Mouse (Mus musculus): Measurements from ENCODE around the gene Kcnq1. TPM values are rescaled to one million over a fixed set of nuclear protein-coding genes. Genes with fewer than 3 reads are reported as not detected.
A peak's percentile ranks its signal among the peaks of the same experiment; 100 is the strongest.

The Kcnq1 gene
- polyA plus RNA-seq, 1 experiment = 0.79 TPM

GRCm38 (mm10) chr7:143295356-143296000, 189.3 kb downstream of the Kcnq1 start:
- Histone ChIP-seq H3K4me3 (ENCODE audit: insufficient read depth, low read length) (peak overlapping the region; percentile 95), H3K4me1 (ENCODE audit: control insufficient read depth, insufficient read depth, low read length) (peaks cover 3% of the 10 kb centered on the region; the same call in 1 of the 2 replicates), H3K27ac (ENCODE audit: insufficient read depth, low read length) (0 out of 2 replicates have a peak overlapping the region, but pooled peaks have one; percentile 11)
- 0 out of 2 replicates have a peak, but pooled peaks have one; percentile 21 for TF ChIP-seq POLR2A (IDR thresholded peaks at IDR 0.05; ENCODE audit: extremely low read depth, insufficient read depth, low read length)
- no peak for TF ChIP-seq CTCF (IDR thresholded peaks at IDR 0.05; ENCODE audit: extremely low read depth, insufficient read depth, low read length)

GRCm38 (mm10) chr7:143296001-143296379, 189.8 kb downstream of the Kcnq1 start:
- peak overlapping the region; percentile 95 for H3K4me3 ChIP-seq (ENCODE audit: insufficient read depth, low read length)
- TF ChIP-seq CTCF (IDR thresholded peaks at IDR 0.05; ENCODE audit: extremely low read depth, insufficient read depth, low read length) = no peak
- no peak for TF ChIP-seq POLR2A (IDR thresholded peaks at IDR 0.05; ENCODE audit: extremely low read depth, insufficient read depth, low read length)
- peaks cover 6% of the 10 kb centered on the region for H3K4me1 ChIP-seq (ENCODE audit: control insufficient read depth, insufficient read depth, low read length)
- H3K27ac ChIP-seq (ENCODE audit: insufficient read depth, low read length) = 0 out of 2 replicates have a peak overlapping the region, but pooled peaks have one; percentile 8

- Histone ChIP-seq H3K27ac (ENCODE audit: insufficient read depth, low read length) (peak overlapping the region; percentile 18; the same call in 1 of the 2 replicates), H3K4me3 (ENCODE audit: insufficient read depth, low read length) (peak overlapping the region; percentile 95), H3K4me1 (ENCODE audit: control insufficient read depth, insufficient read depth, low read length) (peaks cover 6% of the 10 kb centered on the region)
- no peak for TF ChIP-seq CTCF (IDR thresholded peaks at IDR 0.05; ENCODE audit: extremely low read depth, insufficient read depth, low read length)
- peak; percentile 98 for TF ChIP-seq POLR2A (IDR thresholded peaks at IDR 0.05; ENCODE audit: extremely low read depth, insufficient read depth, low read length)
Observed at GRCm38 (mm10) chr7:143296384-143296801, 190.2 kb downstream of the Kcnq1 start.

GRCm38 (mm10) chr7:143300037-143300436, 193.9 kb downstream of the Kcnq1 start:
- no peak overlapping the region for H3K4me3 ChIP-seq (ENCODE audit: insufficient read depth, low read length)
- H3K27ac ChIP-seq (ENCODE audit: insufficient read depth, low read length) = no peak overlapping the region
- TF ChIP-seq CTCF (IDR thresholded peaks at IDR 0.05; ENCODE audit: extremely low read depth, insufficient read depth, low read length) (no peak), POLR2A (IDR thresholded peaks at IDR 0.05; ENCODE audit: extremely low read depth, insufficient read depth, low read length) (no peak)
- peaks cover 6% of the 10 kb centered on the region for H3K4me1 ChIP-seq (ENCODE audit: control insufficient read depth, insufficient read depth, low read length)

GRCm38 (mm10) chr7:143300681-143301080, 194.5 kb downstream of the Kcnq1 start:
- Histone ChIP-seq H3K4me1 (ENCODE audit: control insufficient read depth, insufficient read depth, low read length) (peaks cover 6% of the 10 kb centered on the region), H3K4me3 (ENCODE audit: insufficient read depth, low read length) (no peak overlapping the region), H3K27ac (ENCODE audit: insufficient read depth, low read length) (no peak overlapping the region)
- TF ChIP-seq CTCF (IDR thresholded peaks at IDR 0.05; ENCODE audit: extremely low read depth, insufficient read depth, low read length) (no peak), POLR2A (IDR thresholded peaks at IDR 0.05; ENCODE audit: extremely low read depth, insufficient read depth, low read length) (no peak)

GRCm38 (mm10) chr7:143302156-143302555, 196.0 kb downstream of the Kcnq1 start:
- no peak overlapping the region for H3K4me3 ChIP-seq (ENCODE audit: insufficient read depth, low read length)
- TF ChIP-seq CTCF (IDR thresholded peaks at IDR 0.05; ENCODE audit: extremely low read depth, insufficient read depth, low read length) (no peak), POLR2A (IDR thresholded peaks at IDR 0.05; ENCODE audit: extremely low read depth, insufficient read depth, low read length) (no peak)
- H3K27ac ChIP-seq (ENCODE audit: insufficient read depth, low read length) = no peak overlapping the region
- peaks cover 6% of the 10 kb centered on the region for H3K4me1 ChIP-seq (ENCODE audit: control insufficient read depth, insufficient read depth, low read length)

- peaks cover 6% of the 10 kb centered on the region for H3K4me1 ChIP-seq (ENCODE audit: control insufficient read depth, insufficient read depth, low read length)
- TF ChIP-seq CTCF (IDR thresholded peaks at IDR 0.05; ENCODE audit: extremely low read depth, insufficient read depth, low read length) (no peak), POLR2A (IDR thresholded peaks at IDR 0.05; ENCODE audit: extremely low read depth, insufficient read depth, low read length) (no peak)
- no peak overlapping the region for H3K27ac ChIP-seq (ENCODE audit: insufficient read depth, low read length)
- no peak overlapping the region for H3K4me3 ChIP-seq (ENCODE audit: insufficient read depth, low read length)
Observed at GRCm38 (mm10) chr7:143302593-143303238, 196.6 kb downstream of the Kcnq1 start.

GRCm38 (mm10) chr7:143303557-143303956, 197.4 kb downstream of the Kcnq1 start:
- H3K4me1 ChIP-seq (ENCODE audit: control insufficient read depth, insufficient read depth, low read length) = peaks cover 6% of the 10 kb centered on the region
- no peak overlapping the region for H3K4me3 ChIP-seq (ENCODE audit: insufficient read depth, low read length)
- no peak overlapping the region for H3K27ac ChIP-seq (ENCODE audit: insufficient read depth, low read length)
- no peak for TF ChIP-seq POLR2A (IDR thresholded peaks at IDR 0.05; ENCODE audit: extremely low read depth, insufficient read depth, low read length)
- TF ChIP-seq CTCF (IDR thresholded peaks at IDR 0.05; ENCODE audit: extremely low read depth, insufficient read depth, low read length) = no peak

GRCm38 (mm10) chr7:143305808-143306207, 199.6 kb downstream of the Kcnq1 start:
- no peak overlapping the region for H3K4me3 ChIP-seq (ENCODE audit: insufficient read depth, low read length)
- H3K27ac ChIP-seq (ENCODE audit: insufficient read depth, low read length) = no peak overlapping the region
- TF ChIP-seq CTCF (IDR thresholded peaks at IDR 0.05; ENCODE audit: extremely low read depth, insufficient read depth, low read length) (no peak), POLR2A (IDR thresholded peaks at IDR 0.05; ENCODE audit: extremely low read depth, insufficient read depth, low read length) (no peak)
- peaks cover 1% of the 10 kb centered on the region; the same call in 1 of the 2 replicates for H3K4me1 ChIP-seq (ENCODE audit: control insufficient read depth, insufficient read depth, low read length)

- TF ChIP-seq POLR2A (IDR thresholded peaks at IDR 0.05; ENCODE audit: extremely low read depth, insufficient read depth, low read length) (no peak), CTCF (IDR thresholded peaks at IDR 0.05; ENCODE audit: extremely low read depth, insufficient read depth, low read length) (no peak)
- Histone ChIP-seq H3K4me1 (ENCODE audit: control insufficient read depth, insufficient read depth, low read length) (no peaks in the 10 kb centered on the region), H3K4me3 (ENCODE audit: insufficient read depth, low read length) (no peak overlapping the region), H3K27ac (ENCODE audit: insufficient read depth, low read length) (no peak overlapping the region)
Observed at GRCm38 (mm10) chr7:143308001-143308400, 201.8 kb downstream of the Kcnq1 start.
